Mouse (Mus musculus) hindbrain, embryonic 10.5 days (tissue): ENCODE data around the gene Adipoq. TPM values are rescaled to one million over a fixed set of nuclear protein-coding genes. Genes with fewer than 3 reads are reported as not detected.
"Not testable (repeated sequence)": the region's sequence is repeated elsewhere in the genome, so short reads cannot be mapped to it uniquely, and the experiment has no call there.

Experiments used
- DNase-seq: peaks from one replicate; pipeline ENCODE4 v3.0.0-alpha.2; 2017; ENCODE audit warnings: low spot score
- H3K27ac ChIP-seq: fragments of 300-500 bp; sonication (generic); 2 replicates; pipeline ENCODE4 v1.5.1; 2016; ENCODE audit warnings: mild to moderate bottlenecking, moderate library complexity
- H3K27me3 ChIP-seq: fragments of 300-500 bp; sonication (generic); 2 replicates; pipeline ENCODE4 v1.6.1; 2016; ENCODE audit warnings: mild to moderate bottlenecking; ENCODE audit not compliant: poor library complexity, insufficient read depth, severe bottlenecking
- H3K36me3 ChIP-seq: fragments of 300-500 bp; sonication (generic); 2 replicates; pipeline ENCODE4 v1.6.1; 2016; ENCODE audit warnings: mild to moderate bottlenecking, moderate library complexity
- H3K4me1 ChIP-seq: fragments of 300-500 bp; sonication (generic); replicated peaks from 2 replicates; pipeline ENCODE4 v1.6.1; 2016; ENCODE audit warnings: mild to moderate bottlenecking
- H3K4me3 ChIP-seq: fragments of 300-500 bp; sonication (generic); 2 replicates; pipeline ENCODE4 v1.5.1; 2016; ENCODE audit warnings: mild to moderate bottlenecking, moderate library complexity
- H3K9me3 ChIP-seq: fragments of 300-500 bp; sonication (generic); 2 replicates; pipeline ENCODE4 v1.6.1; 2016; ENCODE audit warnings: mild to moderate bottlenecking, moderate library complexity
- WGBS: fragments of 180-500 bp; shearing (Covaris S2); methylation state at CpG from one replicate; pipeline ENCODE4 v1.1.7; 2016; 5-methylcytosine and 5-hydroxymethylcytosine counted together
- polyA plus RNA-seq: library from polyadenylated mRNA; unstranded; fragments of >200 nt; fragmentation: Nextera tagmentation; extraction: Ambion mirVana; gene quantifications from 2 replicates; pipeline ENCODE4 v1.2.1, GENCODE M21; 2016

The Adipoq gene
- polyA plus RNA-seq = not detected in 2 replicates

DNA sequence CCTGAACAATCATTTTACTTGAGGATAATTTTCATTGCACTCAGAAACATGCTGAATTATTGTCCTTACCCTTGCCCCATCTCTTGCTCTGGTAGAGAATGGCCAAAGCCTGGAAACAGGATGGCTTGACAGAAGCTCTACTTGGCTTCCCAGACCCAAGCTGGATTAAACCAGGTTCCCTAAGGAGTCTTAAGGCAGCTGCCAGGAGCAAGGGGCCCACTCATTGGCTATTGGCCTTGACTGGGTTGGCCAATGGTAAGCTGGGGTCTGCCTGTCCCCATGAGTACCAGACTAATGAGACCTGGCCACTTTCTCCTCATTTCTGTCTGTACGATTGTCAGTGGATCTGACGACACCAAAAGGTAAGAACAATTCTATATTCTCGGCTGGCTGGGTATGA, at the start of gene Adipoq:
Gene Adipoq, plus strand, starts transcription at position 257 of the 400 bp plus-strand sequence.
- no peak within 1 kb of the TSS for H3K27ac ChIP-seq
- no peaks in the 10 kb centered on the region for H3K36me3 ChIP-seq
- no peak within 1 kb of the TSS for H3K4me3 ChIP-seq
- no peaks in the 10 kb centered on the region for H3K27me3 ChIP-seq
- WGBS = 91% methylated on average over 3 of the region's 3 CpGs
- no peaks in the 10 kb centered on the region for H3K4me1 ChIP-seq
- DNase-seq = no peak
- no peaks in the 10 kb centered on the region for H3K9me3 ChIP-seq

DNA sequence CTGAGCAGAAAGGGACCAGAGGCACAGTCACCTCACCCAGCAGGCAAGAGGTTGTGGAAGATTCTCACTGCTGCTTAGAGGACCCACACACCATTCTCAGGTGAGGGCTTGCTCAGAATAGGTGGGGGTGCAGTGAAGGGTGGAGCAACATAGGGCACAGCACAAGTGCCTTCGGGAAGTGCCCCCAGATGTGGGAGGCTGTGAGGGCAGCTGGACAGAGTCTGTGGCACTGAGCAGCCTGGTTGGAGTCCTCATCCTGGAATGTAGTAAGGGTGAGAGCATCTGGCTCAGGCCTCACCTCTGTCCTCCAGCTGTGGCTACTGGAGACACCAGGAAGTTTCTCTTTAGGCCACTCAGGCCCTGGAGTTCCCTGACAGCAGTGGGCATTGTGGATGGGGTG, 49.5 kb upstream of the Adipoq start:
- not testable (repeated sequence) for H3K4me3 ChIP-seq, H3K27ac ChIP-seq, H3K36me3 ChIP-seq, H3K9me3 ChIP-seq, DNase-seq
- WGBS = 93% methylated on average over 1 of the region's 1 CpGs
- peaks cover 18% of the 10 kb centered on the region for H3K27me3 ChIP-seq
- peaks cover 17% of the 10 kb centered on the region for H3K4me1 ChIP-seq

DNA sequence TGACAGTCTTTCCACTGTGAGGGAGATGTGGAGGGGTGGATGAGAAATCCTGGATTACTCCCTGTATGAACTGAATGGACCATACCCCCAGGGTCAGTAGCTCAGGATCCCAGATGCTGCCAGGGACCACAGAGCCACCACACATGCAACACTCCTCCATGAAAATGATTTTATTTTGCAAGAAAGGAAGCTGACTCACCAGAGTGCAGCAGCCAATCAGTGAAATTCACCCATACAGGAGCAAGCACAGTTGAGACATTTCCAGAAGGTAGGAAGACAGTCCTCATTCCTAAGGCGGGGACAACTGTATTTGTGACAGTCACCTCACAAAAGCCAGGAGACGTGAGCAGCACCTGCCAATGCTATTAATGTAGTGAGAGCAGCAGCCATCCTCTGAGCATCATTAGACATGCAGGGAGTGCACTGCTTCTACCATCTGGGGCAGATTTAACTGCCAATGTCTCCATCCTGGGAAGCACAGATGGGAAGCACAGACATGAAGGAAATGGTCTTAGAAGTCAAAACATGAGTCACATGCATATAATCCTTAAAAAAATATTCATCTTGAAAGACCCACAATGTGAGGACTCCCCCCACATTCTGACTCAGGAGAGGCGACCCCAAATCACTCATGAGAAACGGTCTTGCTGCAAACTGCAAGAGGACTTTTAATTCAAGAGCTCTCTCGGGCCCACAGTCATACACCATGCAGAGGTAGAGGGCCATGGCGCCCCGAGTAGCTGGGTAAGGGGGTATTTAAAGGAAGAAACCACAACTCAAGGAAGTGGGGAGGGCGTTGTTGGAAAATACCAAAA, 48.8 kb upstream of the Adipoq start:
- H3K9me3 ChIP-seq, DNase-seq, H3K27ac ChIP-seq, H3K36me3 ChIP-seq, H3K4me3 ChIP-seq: not testable (repeated sequence)
- H3K4me1 ChIP-seq = peaks cover 20% of the 10 kb centered on the region
- WGBS = 88% methylated on average over 8 of the region's 8 CpGs
- H3K27me3 ChIP-seq = peaks cover 18% of the 10 kb centered on the region

DNA sequence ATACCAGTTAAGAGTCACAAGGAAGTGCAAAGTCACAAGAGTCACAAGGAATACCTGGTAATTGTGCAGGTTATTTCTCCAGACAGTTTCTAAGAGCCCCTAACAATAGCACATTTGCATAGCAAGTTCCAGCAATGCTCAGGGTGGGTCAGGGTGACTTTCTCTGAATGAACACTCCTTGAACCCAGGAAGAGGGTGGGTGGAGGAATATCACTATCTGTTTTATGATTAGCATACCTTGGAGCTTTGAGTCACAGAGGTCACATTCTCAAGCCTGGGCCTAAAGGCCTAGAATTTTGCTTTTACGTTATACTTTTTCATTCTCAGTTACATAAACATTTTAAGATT, 48.3 kb upstream of the Adipoq start:
- peaks cover 24% of the 10 kb centered on the region for H3K4me1 ChIP-seq
- H3K4me3 ChIP-seq, DNase-seq, H3K9me3 ChIP-seq, H3K36me3 ChIP-seq, H3K27ac ChIP-seq: not testable (repeated sequence)
- peaks cover 18% of the 10 kb centered on the region for H3K27me3 ChIP-seq
- 94% methylated on average over 1 of the region's 1 CpGs for WGBS

DNA sequence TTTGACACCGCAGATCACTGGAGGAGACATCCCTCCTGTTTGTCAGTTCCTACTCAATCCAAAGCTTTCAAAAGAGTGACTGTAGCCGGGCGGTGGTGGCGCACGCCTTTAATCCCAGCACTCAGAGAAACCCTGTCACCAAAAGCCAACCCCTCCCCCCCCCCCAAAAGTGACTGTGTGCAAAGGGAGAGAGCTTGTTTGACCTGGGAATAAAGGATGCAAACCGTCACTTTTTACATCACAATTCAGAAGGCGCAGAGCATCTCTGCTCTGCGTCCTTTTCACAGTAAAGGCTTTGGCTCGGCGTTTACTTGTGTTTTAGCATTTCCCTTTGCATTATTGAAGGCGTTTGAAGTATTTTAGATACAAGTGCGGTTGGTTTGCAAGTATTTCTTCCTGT, 46.7 kb upstream of the Adipoq start:
- H3K36me3 ChIP-seq = no peaks in the 10 kb centered on the region
- no peaks in the 10 kb centered on the region for H3K9me3 ChIP-seq
- DNase-seq = peak; percentile 25
- peaks cover 24% of the 10 kb centered on the region for H3K4me1 ChIP-seq
- H3K4me3 ChIP-seq = peak overlapping the region; percentile 52
- 4% methylated on average over 12 of the region's 12 CpGs for WGBS
- peak overlapping the region; percentile 59 for H3K27ac ChIP-seq
- peaks cover 18% of the 10 kb centered on the region for H3K27me3 ChIP-seq

DNA sequence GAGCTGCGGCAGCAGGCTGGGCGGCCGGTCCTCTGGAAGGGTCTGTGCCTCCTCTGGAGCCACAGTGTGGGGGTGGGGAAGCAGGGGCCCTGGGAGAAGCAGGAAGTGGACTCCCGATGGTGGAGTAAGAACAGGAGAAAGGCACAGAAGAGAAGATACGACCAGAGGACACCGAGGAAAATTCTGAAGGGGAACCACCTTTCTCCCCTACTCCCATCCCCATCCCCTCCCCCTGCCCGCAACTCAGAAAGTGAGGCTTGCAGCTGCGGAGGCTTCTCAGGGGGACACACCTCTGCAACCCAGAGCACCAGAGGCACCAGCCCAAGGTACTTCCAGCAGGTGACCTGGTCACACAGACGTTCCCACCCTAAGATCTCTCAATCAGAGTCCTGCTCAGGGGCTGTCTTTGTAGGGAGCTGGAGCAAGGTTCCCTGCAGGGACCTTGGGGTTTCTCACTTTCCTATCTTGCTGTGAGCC, 46.2 kb upstream of the Adipoq start:
- Histone ChIP-seq H3K36me3 (no peaks in the 10 kb centered on the region), H3K27ac (peak overlapping the region; percentile 59), H3K4me3 (peak overlapping the region; percentile 52), H3K4me1 (peaks cover 24% of the 10 kb centered on the region), H3K9me3 (no peaks in the 10 kb centered on the region), H3K27me3 (peaks cover 18% of the 10 kb centered on the region)
- under 1% methylated on average over 9 of the region's 9 CpGs for WGBS
- DNase-seq = peak; percentile 57

DNA sequence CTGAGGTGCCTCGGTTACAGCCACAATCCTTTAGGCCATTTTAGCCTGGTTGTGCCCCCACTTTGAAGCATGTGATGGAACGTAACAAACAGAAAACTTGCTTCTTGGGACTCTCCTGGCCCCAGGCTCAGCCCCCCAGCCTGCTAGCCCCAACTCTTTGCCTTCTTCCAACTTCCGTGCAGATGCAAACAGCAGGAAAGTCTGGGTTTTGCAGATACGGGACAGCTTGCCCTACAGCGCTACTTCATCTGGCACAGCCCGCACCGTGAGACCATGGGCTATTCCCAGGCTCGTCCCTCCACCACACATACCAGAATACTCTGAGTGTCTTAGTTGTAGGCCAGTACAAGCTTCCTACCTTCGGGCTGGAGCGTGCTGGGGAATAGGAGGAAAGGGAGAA, 45.7 kb upstream of the Adipoq start:
- no peaks in the 10 kb centered on the region for H3K9me3 ChIP-seq
- 7% methylated on average over 10 of the region's 10 CpGs for WGBS
- peaks cover 24% of the 10 kb centered on the region for H3K4me1 ChIP-seq
- peak overlapping the region; percentile 59 for H3K27ac ChIP-seq
- peak overlapping the region; percentile 52 for H3K4me3 ChIP-seq
- H3K36me3 ChIP-seq = no peaks in the 10 kb centered on the region
- DNase-seq = peak; percentile 25
- H3K27me3 ChIP-seq = peaks cover 18% of the 10 kb centered on the region

DNA sequence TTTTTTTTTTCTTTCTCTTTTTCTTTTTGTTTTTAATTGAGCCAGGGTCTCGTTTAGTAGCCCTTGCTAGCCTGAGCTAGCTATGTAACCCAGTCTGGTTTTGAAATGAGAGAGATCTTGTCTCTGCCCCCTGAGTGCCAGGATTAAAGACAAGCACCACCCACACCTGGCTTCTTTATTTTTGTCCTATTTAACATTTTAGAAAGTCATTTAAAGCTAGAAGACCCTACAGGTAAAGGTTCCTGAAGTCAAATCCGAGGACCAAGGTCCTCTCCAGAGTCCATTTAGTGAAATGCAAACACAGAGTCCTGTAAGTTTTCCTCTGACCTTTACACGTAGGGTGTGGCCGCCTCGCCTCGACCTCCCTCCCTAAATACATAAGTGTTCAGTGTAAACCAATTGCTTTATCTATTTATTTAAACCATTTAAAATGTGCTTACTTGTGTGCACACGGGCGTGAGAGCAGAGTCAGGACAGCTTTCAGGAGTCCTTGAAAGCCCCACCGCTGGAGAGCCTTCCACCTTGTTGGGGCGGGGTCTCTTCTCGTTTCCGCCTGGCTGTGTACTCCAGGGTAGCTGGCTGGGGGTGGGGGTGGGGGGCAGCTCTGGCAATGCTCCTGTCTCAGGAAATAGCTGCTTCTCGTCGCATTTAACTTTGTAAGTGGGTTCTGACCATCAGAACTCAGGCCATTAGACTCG, 43.8 kb upstream of the Adipoq start:
- 13% methylated on average over 15 of the region's 15 CpGs for WGBS
- no peaks in the 10 kb centered on the region for H3K36me3 ChIP-seq
- H3K4me1 ChIP-seq = peaks cover 28% of the 10 kb centered on the region
- peaks cover 18% of the 10 kb centered on the region for H3K27me3 ChIP-seq
- peak overlapping the region; percentile 48 for H3K4me3 ChIP-seq
- no peaks in the 10 kb centered on the region for H3K9me3 ChIP-seq
- DNase-seq = no peak
- H3K27ac ChIP-seq = 0 out of 2 replicates have a peak overlapping the region, but pooled peaks have one; percentile 53

DNA sequence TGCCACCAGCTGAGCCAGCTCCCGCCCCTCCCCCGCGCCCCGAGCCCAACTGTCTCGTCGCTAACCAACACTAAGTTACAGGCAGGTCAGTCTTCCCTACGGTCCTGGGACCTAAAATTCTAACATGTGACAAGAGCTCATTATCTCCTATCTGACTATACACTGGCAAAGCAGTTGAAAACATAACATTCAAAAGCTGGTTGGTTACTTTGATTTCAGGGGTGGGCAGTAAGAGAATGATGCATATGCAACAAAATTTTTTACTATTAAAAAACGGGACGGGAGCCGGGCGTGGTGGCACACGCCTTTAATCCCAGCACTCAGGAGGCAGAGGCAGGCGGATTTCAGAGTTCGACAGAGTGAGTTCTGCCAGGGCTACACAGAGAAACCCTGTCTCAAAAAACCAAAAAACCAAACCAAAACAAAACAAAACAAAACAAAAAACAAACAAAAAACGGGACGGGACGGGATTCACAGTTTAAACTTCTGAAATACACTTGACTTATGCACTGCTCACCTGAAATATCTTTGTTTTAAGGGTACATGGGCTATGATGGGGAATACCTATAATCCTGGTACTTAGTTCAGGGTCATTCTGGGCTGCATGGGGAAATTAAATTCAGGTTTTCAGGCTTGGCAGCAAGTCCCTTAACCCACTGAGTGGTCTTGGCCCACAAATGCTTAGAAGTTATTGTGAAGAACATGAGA, 43.1 kb upstream of the Adipoq start:
- 40% methylated on average over 17 of the region's 17 CpGs for WGBS
- Histone ChIP-seq H3K36me3 (peaks cover 2% of the 10 kb centered on the region), H3K4me1 (peaks cover 28% of the 10 kb centered on the region), H3K27me3 (peaks cover 18% of the 10 kb centered on the region), H3K9me3 (no peaks in the 10 kb centered on the region), H3K4me3 (peak overlapping the region; percentile 48), H3K27ac (0 out of 2 replicates have a peak overlapping the region, but pooled peaks have one; percentile 53)
- DNase-seq = peak; percentile 27

DNA sequence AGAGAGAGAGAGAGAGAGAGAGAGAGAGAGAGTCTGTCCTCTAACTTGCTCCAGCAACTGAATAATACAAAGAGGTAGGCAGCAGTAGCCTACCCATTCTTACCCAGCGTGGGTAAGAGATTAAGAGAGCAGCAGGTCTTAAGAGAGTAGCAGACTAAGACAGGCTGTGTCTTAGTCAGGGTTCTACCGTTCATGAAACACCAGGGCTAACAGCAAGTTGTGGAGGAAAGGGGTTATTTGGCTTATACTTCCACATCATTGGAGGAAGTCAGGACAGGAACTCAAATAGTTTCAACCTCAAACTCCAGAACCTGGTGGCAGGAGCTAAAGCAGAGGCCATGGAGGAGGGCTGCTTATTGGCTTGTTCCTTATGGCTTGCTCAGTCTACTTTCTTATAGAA, 42.5 kb upstream of the Adipoq start:
- Histone ChIP-seq H3K36me3 (peaks cover 8% of the 10 kb centered on the region), H3K9me3 (no peaks in the 10 kb centered on the region), H3K4me1 (peaks cover 29% of the 10 kb centered on the region), H3K27ac (no peak overlapping the region), H3K4me3 (no peak overlapping the region), H3K27me3 (peaks cover 18% of the 10 kb centered on the region)
- 66% methylated on average over 2 of the region's 2 CpGs for WGBS
- no peak for DNase-seq

DNA sequence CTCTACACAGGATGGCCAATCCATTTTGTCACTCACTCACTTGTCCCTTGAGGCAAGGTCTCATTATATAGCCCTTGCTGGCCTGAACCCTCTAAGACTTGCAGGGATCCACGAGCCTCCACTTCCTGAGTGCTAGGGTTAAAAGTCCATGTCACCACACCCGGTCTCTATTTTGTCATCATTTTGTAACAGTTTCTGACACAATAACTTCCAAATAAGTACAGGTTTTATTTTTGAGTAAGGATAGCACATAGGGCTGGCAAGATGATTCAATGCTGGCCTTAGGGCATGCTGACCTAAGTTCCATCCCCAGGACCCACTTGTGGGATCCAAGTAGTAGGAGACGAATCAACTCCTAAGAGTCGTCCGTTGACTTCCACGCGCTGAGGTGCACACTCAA, 40.2 kb upstream of the Adipoq start:
- 73% methylated on average over 7 of the region's 7 CpGs for WGBS
- peaks cover 31% of the 10 kb centered on the region for H3K36me3 ChIP-seq
- no peak overlapping the region for H3K27ac ChIP-seq
- no peaks in the 10 kb centered on the region for H3K9me3 ChIP-seq
- peaks cover 28% of the 10 kb centered on the region for H3K4me1 ChIP-seq
- H3K4me3 ChIP-seq = no peak overlapping the region
- H3K27me3 ChIP-seq = no peaks in the 10 kb centered on the region
- DNase-seq = no peak

DNA sequence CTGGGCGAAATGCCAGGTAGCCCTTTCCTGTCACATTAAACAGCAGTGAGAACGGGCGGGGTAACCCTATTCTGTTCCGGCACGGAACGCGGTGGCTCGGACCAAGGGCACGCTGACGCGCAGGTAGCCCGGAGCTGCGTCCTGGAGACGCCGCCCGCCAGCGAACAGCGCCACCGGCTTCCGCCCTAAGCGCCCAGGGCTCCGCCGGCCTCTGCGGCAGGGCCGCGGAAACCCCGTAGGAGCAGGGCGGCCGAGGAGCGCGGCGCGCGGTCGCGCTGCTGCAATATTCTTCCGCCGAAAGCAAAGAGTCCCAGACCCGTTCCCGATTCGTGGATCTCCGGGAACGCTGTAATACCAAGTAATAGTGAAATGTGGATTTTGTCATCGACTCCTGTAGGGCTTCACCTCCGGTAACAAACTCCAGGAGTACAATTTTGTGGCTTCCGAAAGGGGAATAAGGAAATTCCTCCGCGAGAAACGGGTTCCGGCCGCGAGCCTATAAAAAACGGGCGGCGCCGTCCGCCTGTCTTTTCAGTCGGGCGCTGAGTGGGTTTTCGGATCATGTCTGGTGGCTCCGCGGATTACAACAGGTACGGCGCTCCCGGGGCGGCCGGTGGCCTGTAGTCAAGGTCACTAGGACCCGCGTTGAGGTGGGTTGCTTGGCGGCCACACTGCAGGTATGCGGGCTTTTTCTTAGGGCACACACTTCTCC, 38.9 kb upstream of the Adipoq start, which contains the start of gene Eif4a2:
Gene Eif4a2, plus strand, starts transcription at position 214 of the 712 bp plus-strand sequence.
- Histone ChIP-seq H3K27ac (peak within 1 kb of the TSS; percentile 99), H3K27me3 (no peaks in the 10 kb centered on the region), H3K36me3 (peaks cover 44% of the 10 kb centered on the region), H3K4me3 (peak within 1 kb of the TSS; percentile 98), H3K9me3 (no peaks in the 10 kb centered on the region), H3K4me1 (peaks cover 27% of the 10 kb centered on the region)
- WGBS = under 1% methylated on average over 71 of the region's 71 CpGs
- peak; percentile 89 for DNase-seq
